Mouse (Mus musculus) natural killer cell, adult 2 months (primary cell): ENCODE results near the gene Gm5938.

ENCODE experiments used
- DNase-seq, 2 experiments: peaks; one replicate each; pipeline ENCODE4 v3.0.0; 2022; ENCODE audit warnings: low spot score in 2 of 2

The Gm5938 gene

DNA sequence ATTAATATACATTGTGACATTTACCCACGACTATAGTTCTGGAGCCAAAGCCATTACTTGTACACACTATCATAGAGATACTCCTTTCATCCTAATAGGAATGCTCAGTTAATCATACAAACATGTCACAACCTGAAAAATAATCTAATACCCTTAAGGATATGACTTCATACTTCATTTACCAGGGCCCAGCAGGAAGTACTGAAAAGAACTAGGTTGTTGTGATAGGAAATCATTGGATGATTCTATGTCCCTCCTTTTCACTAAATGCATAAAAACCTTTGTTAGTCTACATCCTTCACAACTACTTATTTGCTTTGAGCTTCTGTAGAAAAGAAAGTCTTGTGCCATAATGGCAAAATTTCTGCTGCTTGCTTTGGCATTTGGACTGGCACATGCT lies at the start of gene Gm5938:
Gene Gm5938 (plus strand): TSS at position 301 of the 400 bp plus-strand sequence.
- DNase-seq, result no peak

DNA sequence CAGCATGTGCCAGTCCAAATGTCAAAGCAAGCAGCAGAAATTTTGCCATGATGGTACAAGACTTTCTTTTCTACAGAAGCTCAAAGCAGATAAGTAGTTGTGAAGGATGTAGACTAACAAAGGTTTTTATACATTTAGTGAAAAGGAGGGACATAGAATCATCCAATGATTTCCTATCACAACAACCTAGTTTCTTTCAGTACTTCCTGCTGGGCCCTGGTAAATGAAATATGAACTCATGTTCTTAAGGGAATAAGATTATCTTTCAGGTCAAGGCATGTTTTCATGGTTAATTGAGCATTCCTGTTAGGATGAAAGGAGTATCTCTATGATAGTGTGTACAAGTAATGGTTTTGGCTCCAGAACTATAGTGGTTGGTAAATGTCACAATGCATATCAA lies 34.0 kb upstream of the Gm5938 start, which contains the start of gene Obp1a:
Gene Obp1a (minus strand): TSS at position 101 of the 400 bp plus-strand sequence.
- no peak for DNase-seq
